Mouse (Mus musculus): ENCODE data around the gene Pnldc1.
"Not testable (repeated sequence)": the region's sequence is repeated elsewhere in the genome, so short reads cannot be mapped to it uniquely, and the experiment has no call there.

- TF ChIP-seq CTCF (IDR thresholded peaks at IDR 0.05; ENCODE audit: borderline replicate concordance, control insufficient read depth, extremely low read depth, insufficient read depth, low read length, poor library complexity); POLR2A (IDR thresholded peaks at IDR 0.05; ENCODE audit: control insufficient read depth, extremely low read depth, insufficient read depth, low read length, poor library complexity): not testable (repeated sequence)
Measured at GRCm38 (mm10) chr17:12931576-12931975, 21.5 kb upstream of the Pnldc1 start.
